Mouse (Mus musculus) forebrain, embryonic 11.5 days (tissue): ENCODE measurements around the gene Neil1. TPM values are rescaled to one million over a fixed set of nuclear protein-coding genes. Genes with fewer than 3 reads are reported as not detected.

Experiments used
- ATAC-seq: fragments of 200-750 bp; cut with Nextera tagmentation; replicated peaks from 2 replicates; pipeline ENCODE4 v1.8.0; 2017; ENCODE audit warnings: moderate TSS enrichment; ENCODE audit not compliant: low FRiP score
- DNase-seq: peaks from one replicate; pipeline ENCODE4 v3.0.0-alpha.2; 2017; ENCODE audit warnings: low spot score
- H3K27ac ChIP-seq: fragments of 300-500 bp; sonication (generic); 2 replicates; pipeline ENCODE4 v1.5.1; 2014; ENCODE audit warnings: low read depth, low read length
- H3K27me3 ChIP-seq: fragments of 300-500 bp; sonication (generic); 2 replicates; pipeline ENCODE4 v1.6.1; 2014; ENCODE audit warnings: mild to moderate bottlenecking, low read length, mixed read lengths; ENCODE audit not compliant: control insufficient read depth, insufficient read depth
- H3K36me3 ChIP-seq: fragments of 300-500 bp; sonication (generic); 2 replicates; pipeline ENCODE4 v1.6.1; 2014; ENCODE audit warnings: mild to moderate bottlenecking, low read length, moderate library complexity, mixed read lengths; ENCODE audit not compliant: control insufficient read depth, insufficient read depth
- H3K4me1 ChIP-seq: fragments of 300-500 bp; sonication (generic); replicated peaks from 2 replicates; pipeline ENCODE4 v1.6.1; 2014; ENCODE audit warnings: low read length, mixed read lengths; ENCODE audit not compliant: control insufficient read depth, insufficient read depth
- H3K4me2 ChIP-seq: fragments of 300-500 bp; sonication (generic); 2 replicates; pipeline ENCODE4 v1.6.1; 2014; ENCODE audit warnings: low read depth, mild to moderate bottlenecking, low read length, moderate library complexity, mixed read lengths; ENCODE audit not compliant: severe bottlenecking
- H3K4me3 ChIP-seq: fragments of 300-500 bp; sonication (generic); 2 replicates; pipeline ENCODE4 v1.5.1; 2014; ENCODE audit warnings: low read depth, low read length
- H3K9ac ChIP-seq: fragments of 300-500 bp; sonication (generic); 2 replicates; pipeline ENCODE4 v1.6.1; 2014; ENCODE audit warnings: low read length
- H3K9me3 ChIP-seq: fragments of 300-500 bp; sonication (generic); 2 replicates; pipeline ENCODE4 v1.6.1; 2016; ENCODE audit warnings: low read length, mixed read lengths; ENCODE audit not compliant: control insufficient read depth
- WGBS: fragments of 180-500 bp; shearing (Covaris S2); extraction: QIAGEN DNeasy Blood & Tissue Kit; methylation state at CpG from one replicate; pipeline ENCODE4 v1.1.7; 2014; 5-methylcytosine and 5-hydroxymethylcytosine counted together
- polyA plus RNA-seq: library from polyadenylated mRNA; unstranded; fragments of >200 nt; fragmentation: Nextera tagmentation; extraction: Ambion mirVana; gene quantifications from 2 replicates; pipeline ENCODE4 v1.2.1, GENCODE M21; 2014

Neil1 gene
- polyA plus RNA-seq, 1 experiment from 2014 or later: 5.4 TPM

- no peak overlapping the region for H3K27ac ChIP-seq
- no peak overlapping the region for H3K9ac ChIP-seq
- ATAC-seq (no peak), DNase-seq (no peak)
- H3K9me3 ChIP-seq: no peaks in the 10 kb centered on the region
- no peaks in the 10 kb centered on the region for H3K4me1 ChIP-seq
- H3K36me3 ChIP-seq: no peaks in the 10 kb centered on the region; the same call in 1 of the 2 replicates
- no peak overlapping the region for H3K4me2 ChIP-seq
- 87% methylated on average over 6 of the region's 6 CpGs for WGBS
- no peak overlapping the region for H3K4me3 ChIP-seq
- no peaks in the 10 kb centered on the region for H3K27me3 ChIP-seq
Observed at GRCm38 (mm10) chr9:57137246-57137645, 10.9 kb downstream of the Neil1 start.

- Histone ChIP-seq H3K9me3 (no peaks in the 10 kb centered on the region), H3K4me3 (peak within 1 kb of the TSS; percentile 69), H3K27ac (peak within 1 kb of the TSS; percentile 91), H3K9ac (peak within 1 kb of the TSS; percentile 75), H3K36me3 (peaks cover 12% of the 10 kb centered on the region), H3K4me2 (peak within 1 kb of the TSS; percentile 96), H3K4me1 (0 out of 2 replicates have a peak, but pooled peaks cover 2% of the 10 kb centered on the region), H3K27me3 (no peaks in the 10 kb centered on the region)
- WGBS: under 1% methylated on average over 58 of the region's 58 CpGs
- DNase-seq (peak; percentile 94), ATAC-seq (peak; percentile 93)
Observed at GRCm38 (mm10) chr9:57130577-57131433, 17.3 kb downstream of the Neil1 start, which contains the start of gene Man2c1. Gene Man2c1, plus strand, starts transcription at chr9:57130690.

GRCm38 (mm10) chr9:57129641-57130040, 18.5 kb downstream of the Neil1 start:
- peak overlapping the region; percentile 69; the same call in 1 of the 2 replicates for H3K4me3 ChIP-seq
- H3K4me2 ChIP-seq: peak overlapping the region; percentile 96; the same call in 1 of the 2 replicates
- no peak overlapping the region for H3K27ac ChIP-seq
- ATAC-seq (no peak), DNase-seq (no peak)
- 0 out of 2 replicates have a peak overlapping the region, but pooled peaks have one; percentile 24 for H3K9ac ChIP-seq
- H3K27me3 ChIP-seq: no peaks in the 10 kb centered on the region
- H3K4me1 ChIP-seq: 0 out of 2 replicates have a peak, but pooled peaks cover 2% of the 10 kb centered on the region
- no peaks in the 10 kb centered on the region for H3K9me3 ChIP-seq
- H3K36me3 ChIP-seq: peaks cover 12% of the 10 kb centered on the region

GRCm38 (mm10) chr9:57117261-57117755, 30.8 kb downstream of the Neil1 start:
- no peak for DNase-seq
- no peak overlapping the region for H3K4me3 ChIP-seq
- H3K9me3 ChIP-seq: no peaks in the 10 kb centered on the region
- no peak overlapping the region for H3K27ac ChIP-seq
- WGBS: 92% methylated on average over 13 of the region's 13 CpGs
- H3K4me2 ChIP-seq: no peak overlapping the region
- no peaks in the 10 kb centered on the region for H3K27me3 ChIP-seq
- no peak overlapping the region for H3K9ac ChIP-seq
- peaks cover 16% of the 10 kb centered on the region for H3K36me3 ChIP-seq
- no peaks in the 10 kb centered on the region for H3K4me1 ChIP-seq
- ATAC-seq: no peak

Other genes starting within 250 kb of the Neil1 start
- gene Snx33, start 219.9 kb downstream of the Neil1 start, polyA plus RNA-seq: 5.8 and 6.0 TPM in 2 replicates
- 63.6 and 65.4 TPM in 2 replicates for gene Imp3, start 210.8 kb downstream of the Neil1 start, polyA plus RNA-seq
- 27.8 and 28.4 TPM in 2 replicates for gene Snupn, start 197.4 kb downstream of the Neil1 start, polyA plus RNA-seq
- gene Ptpn9, start 153.4 kb downstream of the Neil1 start, polyA plus RNA-seq: 31.8 and 35.5 TPM in 2 replicates
- gene Sin3a, start 76.3 kb downstream of the Neil1 start, polyA plus RNA-seq: 63.7 and 71.4 TPM in 2 replicates
- 37.6 and 41.3 TPM in 2 replicates for gene Man2c1, start 17.6 kb downstream of the Neil1 start, polyA plus RNA-seq
- gene Commd4, start 10.0 kb upstream of the Neil1 start, polyA plus RNA-seq: 87.1 and 99.0 TPM in 2 replicates
- gene Trcg1, start 88.3 kb upstream of the Neil1 start, polyA plus RNA-seq: 0.09 TPM in 1 of 2 replicates, not detected in the other
- gene 1700017B05Rik, start 114.3 kb upstream of the Neil1 start, polyA plus RNA-seq: 12.5 TPM in 2 replicates